Mouse (Mus musculus) C2C12 (cell line): ENCODE data around the gene Hbb-y. TPM values are rescaled to one million over a fixed set of nuclear protein-coding genes. Genes with fewer than 3 reads are reported as not detected.
"Not testable (repeated sequence)": the region's sequence is repeated elsewhere in the genome, so short reads cannot be mapped to it uniquely, and the experiment has no call there.

Experiments used
- H3K27me3 ChIP-seq: one replicate; pipeline ENCODE4 v1.6.1; 2011; ENCODE audit not compliant: control insufficient read depth, insufficient read depth, insufficient read length
- H3K36me3 ChIP-seq: one replicate; pipeline ENCODE4 v1.6.1; 2011; ENCODE audit not compliant: control insufficient read depth, insufficient read depth
- H3K4me3 ChIP-seq: one replicate; pipeline ENCODE4 v1.5.1; 2011; ENCODE audit warnings: mild to moderate bottlenecking, control low read depth; ENCODE audit not compliant: poor library complexity, insufficient read depth, severe bottlenecking
- H3K79me2 ChIP-seq: one replicate; pipeline ENCODE4 v1.6.1; 2011; ENCODE audit not compliant: control insufficient read depth, insufficient read depth
- H3K79me3 ChIP-seq: one replicate; pipeline ENCODE4 v1.6.1; 2011; ENCODE audit warnings: low read depth, control low read depth
- H3ac ChIP-seq: one replicate; pipeline ENCODE3; 2011; ENCODE audit warnings: low read depth; ENCODE audit not compliant: control insufficient read depth, insufficient read length
- CEBPB ChIP-seq: IDR thresholded peaks from one replicate; pipeline ENCODE4 v1.6.1; 2011; ENCODE audit warnings: low read depth, mild to moderate bottlenecking, control low read depth, moderate library complexity
- CTCF ChIP-seq: IDR thresholded peaks from one replicate; pipeline ENCODE4 v1.5.1; 2011; ENCODE audit not compliant: control insufficient read depth, insufficient read depth, insufficient read length
- FOSL1 ChIP-seq: IDR thresholded peaks from one replicate; pipeline ENCODE4 v1.8.0; 2011; ENCODE audit warnings: mild to moderate bottlenecking, low read length; ENCODE audit not compliant: poor library complexity, insufficient read depth, severe bottlenecking
- MAX ChIP-seq: IDR thresholded peaks from one replicate; pipeline ENCODE4 v1.6.1; 2011; ENCODE audit warnings: mild to moderate bottlenecking, control low read depth
- MYOD1 ChIP-seq: IDR thresholded peaks from one replicate; pipeline ENCODE4 v1.6.1; 2011; ENCODE audit warnings: low read depth; ENCODE audit not compliant: control insufficient read depth, insufficient read length
- MYOG ChIP-seq: IDR thresholded peaks from one replicate; pipeline ENCODE4 v1.6.1; 2011; ENCODE audit not compliant: control insufficient read depth, insufficient read length; ENCODE audit errors: extremely low read depth
- USF1 ChIP-seq: IDR thresholded peaks from one replicate; pipeline ENCODE4 v1.6.1; 2011; ENCODE audit warnings: low read depth, mild to moderate bottlenecking, control low read depth, moderate library complexity
- polyA plus RNA-seq: library from polyadenylated mRNA; unstranded; fragments of >200 nt; fragmentation: generic; extraction: Trizol; gene quantifications from one replicate; pipeline ENCODE4 v1.2.1, GENCODE M21; 2012; ENCODE audit warnings: missing spikeins

The Hbb-y gene
- polyA plus RNA-seq, 1 experiment = not detected

GRCm38 (mm10) chr7:103810746-103811145 lies 42.3 kb downstream of the Hbb-y start:
- no peaks in the 10 kb centered on the region for H3K27me3 ChIP-seq
- no peaks in the 10 kb centered on the region for H3K36me3 ChIP-seq
- no peak overlapping the region for H3ac ChIP-seq
- no peak overlapping the region for H3K4me3 ChIP-seq
- H3K79me2 ChIP-seq = no peaks in the 10 kb centered on the region
- H3K79me3 ChIP-seq = no peaks in the 10 kb centered on the region
- TF ChIP-seq MYOD1 = no peak
- TF ChIP-seq FOSL1 = no peak
- TF ChIP-seq USF1 = no peak
- TF ChIP-seq CTCF = no peak
- TF ChIP-seq MAX = no peak
- TF ChIP-seq MYOG = no peak
- TF ChIP-seq CEBPB = no peak

GRCm38 (mm10) chr7:103810296-103810695 lies 42.7 kb downstream of the Hbb-y start:
- no peaks in the 10 kb centered on the region for H3K36me3 ChIP-seq
- no peak for TF ChIP-seq MYOD1
- no peak overlapping the region for H3K4me3 ChIP-seq
- no peaks in the 10 kb centered on the region for H3K27me3 ChIP-seq
- no peak overlapping the region for H3ac ChIP-seq
- H3K79me2 ChIP-seq = no peaks in the 10 kb centered on the region
- H3K79me3 ChIP-seq = no peaks in the 10 kb centered on the region

GRCm38 (mm10) chr7:103809801-103810155 lies 43.2 kb downstream of the Hbb-y start:
- Histone ChIP-seq H3K79me3 (no peaks in the 10 kb centered on the region), H3ac (no peak overlapping the region), H3K27me3 (no peaks in the 10 kb centered on the region), H3K79me2 (no peaks in the 10 kb centered on the region), H3K4me3 (no peak overlapping the region), H3K36me3 (no peaks in the 10 kb centered on the region)
- TF ChIP-seq CTCF = no peak
- TF ChIP-seq MYOD1 = no peak
- TF ChIP-seq FOSL1 = no peak
- TF ChIP-seq MAX = no peak
- TF ChIP-seq MYOG = no peak

- Histone ChIP-seq H3K4me3 (no peak overlapping the region), H3K79me2 (no peaks in the 10 kb centered on the region)
- no peak for TF ChIP-seq MAX
- TF ChIP-seq MYOG = no peak
- TF ChIP-seq MYOD1 = no peak
- no peak for TF ChIP-seq CEBPB
- TF ChIP-seq FOSL1 = no peak
- TF ChIP-seq CTCF = no peak
- no peak for TF ChIP-seq USF1
Measured at GRCm38 (mm10) chr7:103808971-103809800, 43.8 kb downstream of the Hbb-y start.

GRCm38 (mm10) chr7:103808120-103808519 lies 44.9 kb downstream of the Hbb-y start:
- H3K36me3 ChIP-seq, H3K27me3 ChIP-seq, H3K79me3 ChIP-seq, H3K4me3 ChIP-seq, H3ac ChIP-seq, H3K79me2 ChIP-seq: not testable (repeated sequence)

More at GRCm38 (mm10) chr7:103808971-103809800, 43.8 kb downstream of the Hbb-y start:
- Histone ChIP-seq H3K27me3 (no peaks in the 10 kb centered on the region), H3ac (no peak overlapping the region), H3K36me3 (no peaks in the 10 kb centered on the region), H3K79me3 (no peaks in the 10 kb centered on the region)

- H3K79me3 ChIP-seq = no peaks in the 10 kb centered on the region
- TF ChIP-seq MAX (no peak), MYOD1 (no peak), MYOG (no peak), FOSL1 (no peak), CEBPB (no peak), USF1 (no peak), CTCF (no peak)
- no peaks in the 10 kb centered on the region for H3K79me2 ChIP-seq
- H3K36me3 ChIP-seq = no peaks in the 10 kb centered on the region
- H3K4me3 ChIP-seq = no peak overlapping the region
- H3K27me3 ChIP-seq = no peaks in the 10 kb centered on the region
- no peak overlapping the region for H3ac ChIP-seq
Measured at GRCm38 (mm10) chr7:103806856-103807255, 46.2 kb downstream of the Hbb-y start.

Other genes starting within 250 kb of the Hbb-y start
- gene Olfr620, start 240.7 kb downstream of the Hbb-y start, polyA plus RNA-seq = not detected
- gene Olfr622, start 210.5 kb downstream of the Hbb-y start, polyA plus RNA-seq = not detected
- gene Olfr623, start 189.5 kb downstream of the Hbb-y start, polyA plus RNA-seq = not detected
- gene Olfr624, start 182.0 kb downstream of the Hbb-y start, polyA plus RNA-seq = under 0.01 TPM
- not detected for gene Olfr625-ps1, start 170.5 kb downstream of the Hbb-y start, polyA plus RNA-seq
- not detected for gene Olfr243, start 138.5 kb downstream of the Hbb-y start, polyA plus RNA-seq
- gene Olfr628, start 122.8 kb downstream of the Hbb-y start, polyA plus RNA-seq = not detected
- not detected for gene Olfr629, start 108.3 kb downstream of the Hbb-y start, polyA plus RNA-seq
- gene Olfr630, start 95.9 kb downstream of the Hbb-y start, polyA plus RNA-seq = not detected
- gene Olfr69, start 81.6 kb downstream of the Hbb-y start, polyA plus RNA-seq = not detected
- not detected for gene Olfr68, start 73.5 kb downstream of the Hbb-y start, polyA plus RNA-seq
- gene Olfr67, start 61.4 kb downstream of the Hbb-y start, polyA plus RNA-seq = not detected
- not detected for gene Hbb-bt, start 39.2 kb downstream of the Hbb-y start, polyA plus RNA-seq
- gene Hbb-bs, start 25.1 kb downstream of the Hbb-y start, polyA plus RNA-seq = not detected
- gene Hbb-bh2, start 12.7 kb downstream of the Hbb-y start, polyA plus RNA-seq = not detected
- not detected for gene Hbb-bh1, start 10.1 kb downstream of the Hbb-y start, polyA plus RNA-seq
- not detected for gene Olfr66, start 33.0 kb upstream of the Hbb-y start, polyA plus RNA-seq
- not detected for gene Olfr64, start 41.3 kb upstream of the Hbb-y start, polyA plus RNA-seq
- not detected for gene Olfr65, start 50.3 kb upstream of the Hbb-y start, polyA plus RNA-seq
- gene Olfr631, start 75.6 kb upstream of the Hbb-y start, polyA plus RNA-seq = not detected
- gene Olfr632, start 81.1 kb upstream of the Hbb-y start, polyA plus RNA-seq = not detected
- not detected for gene Olfr633, start 91.2 kb upstream of the Hbb-y start, polyA plus RNA-seq
- gene Olfr635, start 117.9 kb upstream of the Hbb-y start, polyA plus RNA-seq = not detected
- not detected for gene Olfr638, start 145.5 kb upstream of the Hbb-y start, polyA plus RNA-seq
- not detected for gene Olfr639, start 164.1 kb upstream of the Hbb-y start, polyA plus RNA-seq
- gene Olfr640, start 172.4 kb upstream of the Hbb-y start, polyA plus RNA-seq = not detected
- not detected for gene Olfr641, start 182.2 kb upstream of the Hbb-y start, polyA plus RNA-seq
- gene Olfr642, start 199.4 kb upstream of the Hbb-y start, polyA plus RNA-seq = not detected
- not detected for gene 4930516K23Rik, start 208.2 kb upstream of the Hbb-y start, polyA plus RNA-seq
- gene Olfr644, start 218.7 kb upstream of the Hbb-y start, polyA plus RNA-seq = not detected
- gene Olfr645, start 232.2 kb upstream of the Hbb-y start, polyA plus RNA-seq = not detected